Mouse (Mus musculus) heart, embryonic 10.5 days (tissue): Measurements from ENCODE around the gene Rab4b. TPM values are rescaled to one million over a fixed set of nuclear protein-coding genes. Genes with fewer than 3 reads are reported as not detected.

Experiments used
- DNase-seq: peaks from one replicate; pipeline ENCODE4 v3.0.0-alpha.2; 2017; ENCODE audit warnings: low spot score
- H3K27ac ChIP-seq: fragments of 300-500 bp; sonication (generic); 2 replicates; pipeline ENCODE4 v1.5.1; 2016; ENCODE audit warnings: mild to moderate bottlenecking
- H3K27me3 ChIP-seq: fragments of 300-500 bp; sonication (generic); 2 replicates; pipeline ENCODE4 v1.6.1; 2016; ENCODE audit warnings: mild to moderate bottlenecking; ENCODE audit not compliant: poor library complexity, insufficient read depth, severe bottlenecking
- H3K36me3 ChIP-seq: fragments of 300-500 bp; sonication (generic); 2 replicates; pipeline ENCODE4 v1.6.1; 2016; ENCODE audit warnings: mild to moderate bottlenecking, moderate library complexity
- H3K4me1 ChIP-seq: fragments of 300-500 bp; sonication (generic); 2 replicates; pipeline ENCODE4 v1.6.1; 2016; ENCODE audit warnings: mild to moderate bottlenecking
- H3K4me3 ChIP-seq: fragments of 300-500 bp; sonication (generic); 2 replicates; pipeline ENCODE4 v1.5.1; 2016; ENCODE audit warnings: mild to moderate bottlenecking, moderate library complexity
- H3K9me3 ChIP-seq: fragments of 300-500 bp; sonication (generic); 2 replicates; pipeline ENCODE4 v1.6.1; 2016; ENCODE audit warnings: mild to moderate bottlenecking, moderate library complexity
- WGBS: fragments of 180-500 bp; shearing (Covaris S2); methylation state at CpG from one replicate; pipeline ENCODE4 v1.1.7; 2016; 5-methylcytosine and 5-hydroxymethylcytosine counted together
- polyA plus RNA-seq: library from polyadenylated mRNA; unstranded; fragments of >200 nt; fragmentation: Nextera tagmentation; extraction: Ambion mirVana; gene quantifications from 2 replicates; pipeline ENCODE4 v1.2.1, GENCODE M21; 2016

Gene Rab4b
- 59.4 and 63.2 TPM in 2 replicates for polyA plus RNA-seq

DNA sequence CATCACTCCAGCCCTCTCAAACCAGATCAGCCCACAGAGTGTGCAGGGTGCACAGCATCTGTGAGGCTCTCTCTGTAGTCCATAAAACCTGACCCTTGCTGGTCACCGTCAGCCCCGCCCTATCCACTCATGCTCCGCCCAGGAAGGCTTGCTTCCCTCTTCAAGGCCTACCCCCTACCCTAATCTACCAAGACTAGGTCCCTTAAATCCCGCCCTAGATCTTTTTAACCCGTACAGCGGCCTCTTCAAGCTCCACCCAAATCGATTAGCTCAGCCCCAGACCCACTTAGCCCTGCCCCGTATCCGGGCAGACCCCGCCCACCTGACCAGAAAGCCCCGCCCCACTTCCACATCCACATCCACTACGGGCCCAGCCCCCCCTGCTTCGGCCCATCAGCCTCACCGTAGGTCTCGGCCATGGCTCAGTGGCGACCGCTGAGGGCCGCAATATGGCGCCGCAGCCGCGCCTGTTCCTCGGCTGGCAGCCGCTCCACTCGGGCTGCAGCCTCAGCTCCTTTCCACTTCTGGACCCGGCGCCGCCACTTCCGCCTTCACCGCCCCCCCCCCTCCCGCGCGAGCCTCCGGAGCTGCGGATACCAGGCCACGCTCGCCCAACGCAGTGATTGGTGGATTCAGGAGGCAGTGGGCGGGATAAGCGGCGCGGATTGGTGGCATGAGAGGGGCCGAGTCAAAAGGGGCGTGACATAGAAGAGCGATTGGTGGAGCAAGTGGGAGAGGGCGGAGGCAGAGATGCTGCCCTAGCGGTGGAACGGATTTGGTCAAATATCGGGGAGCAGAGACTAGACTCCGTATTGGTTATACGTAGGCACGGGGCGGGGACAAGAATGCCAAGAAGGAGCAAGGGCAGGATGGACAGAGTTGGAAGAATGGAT is at the start of gene Rab4b:
Gene Rab4b (minus strand): TSS at position 573 of the 893 bp plus-strand sequence.
- under 1% methylated on average over 53 of the region's 53 CpGs for WGBS

GRCm38 (mm10) chr7:27228281-27228821 is 49.7 kb upstream of the Rab4b start, which contains the start of gene Itpkc:
TSS of gene Itpkc (minus strand) at chr7:27228661.
- peak within 1 kb of the TSS; percentile 93 for H3K27ac ChIP-seq
- peak; percentile 98 for DNase-seq
- H3K27me3 ChIP-seq, result no peaks in the 10 kb centered on the region
- H3K36me3 ChIP-seq, result no peaks in the 10 kb centered on the region
- WGBS, result under 1% methylated on average over 49 of the region's 49 CpGs
- H3K4me3 ChIP-seq, result peak within 1 kb of the TSS; percentile 89
- H3K4me1 ChIP-seq, result peaks cover 48% of the 10 kb centered on the region
- H3K9me3 ChIP-seq, result no peaks in the 10 kb centered on the region

More for the DNA sequence above, at the start of gene Rab4b:
- DNase-seq, result peak; percentile 100
- Histone ChIP-seq H3K27me3 (no peaks in the 10 kb centered on the region), H3K36me3 (peaks cover 26% of the 10 kb centered on the region), H3K27ac (peak within 1 kb of the TSS; percentile 92), H3K4me3 (peak within 1 kb of the TSS; percentile 76), H3K9me3 (no peaks in the 10 kb centered on the region), H3K4me1 (peaks cover 3% of the 10 kb centered on the region; the same call in 1 of the 2 replicates)

DNA sequence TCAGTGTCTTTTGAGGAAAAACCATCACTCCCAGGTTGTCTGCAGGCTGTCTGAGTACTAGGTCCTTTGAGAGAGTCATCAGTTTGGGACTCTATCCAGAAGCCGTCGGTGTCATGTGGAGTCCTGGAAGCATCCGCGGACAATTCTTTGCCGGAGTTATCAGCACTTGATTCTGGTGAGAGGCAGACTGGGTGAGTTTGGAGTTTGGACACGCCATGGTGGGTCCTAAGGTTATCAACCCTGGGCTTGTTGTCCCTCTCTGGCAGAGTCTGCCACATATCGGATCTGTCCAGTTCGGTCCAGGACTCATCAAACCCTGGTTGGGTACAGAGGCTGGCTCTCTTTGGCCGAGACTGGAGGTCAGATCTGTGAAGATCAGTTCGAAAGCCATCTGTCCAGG is 49.0 kb upstream of the Rab4b start:
- Histone ChIP-seq H3K27ac (peak overlapping the region; percentile 93), H3K4me3 (peak overlapping the region; percentile 89), H3K9me3 (no peaks in the 10 kb centered on the region), H3K36me3 (0 out of 2 replicates have a peak, but pooled peaks cover 5% of the 10 kb centered on the region), H3K27me3 (no peaks in the 10 kb centered on the region), H3K4me1 (peaks cover 46% of the 10 kb centered on the region)
- no peak for DNase-seq
- WGBS, result 2% methylated on average over 10 of the region's 10 CpGs

DNA sequence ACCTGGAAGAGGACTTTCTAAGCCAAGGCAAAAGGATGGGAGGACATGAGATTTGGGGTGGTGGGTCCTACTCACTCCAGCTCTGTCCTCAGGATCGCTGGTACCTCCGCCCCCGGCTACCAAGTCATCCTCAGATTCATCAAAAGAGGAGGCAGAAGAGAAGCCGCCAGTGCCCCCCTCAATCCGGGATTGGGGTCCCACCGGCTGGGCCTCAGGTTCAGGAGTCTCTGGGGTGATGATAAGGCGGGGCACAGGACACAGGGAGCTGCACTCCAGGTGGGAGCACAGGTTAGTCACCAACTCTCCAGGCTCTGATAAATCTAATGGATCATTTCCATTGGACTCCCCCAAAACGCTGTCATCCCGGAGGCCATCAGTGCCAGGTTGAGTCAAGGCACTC is 48.6 kb upstream of the Rab4b start:
- Histone ChIP-seq H3K27ac (no peak overlapping the region), H3K4me3 (peak overlapping the region; percentile 89), H3K27me3 (no peaks in the 10 kb centered on the region), H3K9me3 (no peaks in the 10 kb centered on the region), H3K4me1 (peaks cover 43% of the 10 kb centered on the region), H3K36me3 (0 out of 2 replicates have a peak, but pooled peaks cover 5% of the 10 kb centered on the region)
- no peak for DNase-seq
- 31% methylated on average over 9 of the region's 9 CpGs for WGBS

- Histone ChIP-seq H3K4me1 (peaks cover 43% of the 10 kb centered on the region), H3K36me3 (peaks cover 7% of the 10 kb centered on the region; the same call in 1 of the 2 replicates), H3K4me3 (0 out of 2 replicates have a peak overlapping the region, but pooled peaks have one; percentile 5), H3K27me3 (no peaks in the 10 kb centered on the region), H3K27ac (no peak overlapping the region), H3K9me3 (no peaks in the 10 kb centered on the region)
- DNase-seq, result no peak
- 83% methylated on average over 11 of the region's 11 CpGs for WGBS
Observed at GRCm38 (mm10) chr7:27224877-27225575, 46.3 kb upstream of the Rab4b start.

DNA sequence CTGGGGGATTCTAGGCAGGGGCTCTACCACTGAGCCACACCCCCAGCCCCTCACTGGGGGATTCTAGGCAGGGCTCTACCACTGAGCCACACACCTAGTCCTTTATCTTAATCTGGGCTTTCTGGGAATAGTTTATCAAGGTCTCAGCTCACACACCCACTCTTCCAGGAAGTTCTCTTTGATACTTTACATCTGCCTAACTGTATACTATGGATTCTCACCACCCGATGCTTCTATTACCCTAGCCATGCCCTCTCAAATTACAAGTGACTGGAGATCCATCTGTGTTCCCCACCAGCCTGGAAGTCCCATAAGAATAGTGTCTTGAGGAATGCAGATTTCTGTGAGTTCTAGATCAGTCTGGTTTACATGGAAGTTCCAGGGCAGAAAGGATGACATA is 43.8 kb upstream of the Rab4b start:
- Histone ChIP-seq H3K36me3 (peaks cover 26% of the 10 kb centered on the region), H3K9me3 (no peaks in the 10 kb centered on the region), H3K4me3 (no peak overlapping the region), H3K27ac (no peak overlapping the region), H3K4me1 (peaks cover 34% of the 10 kb centered on the region), H3K27me3 (no peaks in the 10 kb centered on the region)
- 69% methylated on average over 1 of the region's 1 CpGs for WGBS
- no peak for DNase-seq

DNA sequence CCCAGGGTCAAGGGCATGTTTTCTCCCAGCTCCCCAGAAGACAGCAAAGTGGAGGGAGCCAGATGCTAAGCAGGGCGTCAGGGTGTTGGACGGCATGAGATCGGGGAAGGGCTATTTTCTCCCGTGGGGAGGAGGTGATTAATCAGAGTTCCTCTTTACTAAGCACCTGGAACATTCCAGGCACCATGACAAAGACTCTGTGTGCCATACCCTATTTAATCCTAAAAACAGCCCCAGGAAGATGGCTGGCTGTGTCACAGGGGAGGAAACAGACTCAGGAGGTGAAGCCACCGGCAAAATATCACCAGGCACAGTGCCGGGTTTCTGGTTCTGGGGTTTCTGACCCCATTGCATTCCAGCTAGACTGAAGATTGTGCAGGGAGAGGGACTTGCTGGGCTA is 43.2 kb upstream of the Rab4b start:
- Histone ChIP-seq H3K36me3 (peaks cover 31% of the 10 kb centered on the region), H3K4me3 (no peak overlapping the region), H3K9me3 (no peaks in the 10 kb centered on the region), H3K27ac (no peak overlapping the region), H3K27me3 (no peaks in the 10 kb centered on the region), H3K4me1 (peaks cover 28% of the 10 kb centered on the region)
- no peak for DNase-seq
- WGBS, result 78% methylated on average over 6 of the region's 6 CpGs

DNA sequence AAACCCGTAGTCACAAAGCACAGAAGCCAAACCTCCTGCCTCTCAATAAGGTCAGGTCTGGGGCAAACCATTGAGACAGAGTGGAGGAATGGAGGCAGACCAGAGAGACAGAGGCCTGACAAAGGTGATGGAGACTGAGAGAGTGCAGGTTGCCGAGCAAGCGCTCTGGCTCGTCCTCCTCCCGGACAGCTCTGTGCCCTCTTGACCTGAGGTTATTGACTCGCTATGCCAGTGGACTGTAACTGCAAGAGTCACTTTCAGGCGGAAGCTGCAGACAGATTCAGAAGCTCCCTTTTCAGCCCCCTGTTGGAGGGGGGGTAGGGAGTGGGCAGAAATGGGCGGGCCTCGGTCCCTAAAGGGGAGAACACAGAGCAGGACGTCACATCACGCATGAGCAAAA is 41.2 kb upstream of the Rab4b start:
- peaks cover 8% of the 10 kb centered on the region for H3K4me1 ChIP-seq
- no peak overlapping the region for H3K4me3 ChIP-seq
- WGBS, result 78% methylated on average over 11 of the region's 11 CpGs
- DNase-seq, result no peak
- H3K36me3 ChIP-seq, result peaks cover 35% of the 10 kb centered on the region
- no peaks in the 10 kb centered on the region for H3K27me3 ChIP-seq
- H3K9me3 ChIP-seq, result no peaks in the 10 kb centered on the region
- H3K27ac ChIP-seq, result no peak overlapping the region

DNA sequence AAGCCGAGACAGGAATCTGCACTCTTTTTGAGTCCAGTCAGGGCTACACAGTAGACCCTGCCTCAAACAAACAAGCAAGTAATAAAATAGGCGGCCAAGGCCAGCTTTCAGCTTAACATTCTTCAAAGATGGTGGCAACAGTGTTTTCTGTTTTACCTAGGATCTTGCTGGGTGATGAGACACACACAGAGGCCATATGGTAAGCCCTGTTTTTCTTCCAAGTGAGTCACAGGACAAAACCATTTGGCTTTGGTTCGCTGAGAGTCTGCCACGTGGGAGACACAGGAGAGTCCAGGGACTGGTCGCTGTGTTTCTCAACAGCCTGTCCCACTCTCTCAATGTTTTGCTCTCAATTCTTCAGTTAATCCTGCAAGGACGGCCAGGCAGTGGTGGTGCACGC is 39.9 kb upstream of the Rab4b start:
- H3K36me3 ChIP-seq, result peaks cover 44% of the 10 kb centered on the region
- no peaks in the 10 kb centered on the region for H3K27me3 ChIP-seq
- H3K27ac ChIP-seq, result no peak overlapping the region
- WGBS, result 82% methylated on average over 7 of the region's 7 CpGs
- no peak for DNase-seq
- no peaks in the 10 kb centered on the region for H3K4me1 ChIP-seq
- no peaks in the 10 kb centered on the region for H3K9me3 ChIP-seq
- H3K4me3 ChIP-seq, result no peak overlapping the region

GRCm38 (mm10) chr7:27212626-27213025 is 33.9 kb upstream of the Rab4b start:
- Histone ChIP-seq H3K27ac (no peak overlapping the region), H3K4me3 (no peak overlapping the region), H3K4me1 (no peaks in the 10 kb centered on the region), H3K27me3 (no peaks in the 10 kb centered on the region), H3K36me3 (peaks cover 67% of the 10 kb centered on the region), H3K9me3 (no peaks in the 10 kb centered on the region)
- 73% methylated on average over 2 of the region's 2 CpGs for WGBS
- DNase-seq, result no peak

DNA sequence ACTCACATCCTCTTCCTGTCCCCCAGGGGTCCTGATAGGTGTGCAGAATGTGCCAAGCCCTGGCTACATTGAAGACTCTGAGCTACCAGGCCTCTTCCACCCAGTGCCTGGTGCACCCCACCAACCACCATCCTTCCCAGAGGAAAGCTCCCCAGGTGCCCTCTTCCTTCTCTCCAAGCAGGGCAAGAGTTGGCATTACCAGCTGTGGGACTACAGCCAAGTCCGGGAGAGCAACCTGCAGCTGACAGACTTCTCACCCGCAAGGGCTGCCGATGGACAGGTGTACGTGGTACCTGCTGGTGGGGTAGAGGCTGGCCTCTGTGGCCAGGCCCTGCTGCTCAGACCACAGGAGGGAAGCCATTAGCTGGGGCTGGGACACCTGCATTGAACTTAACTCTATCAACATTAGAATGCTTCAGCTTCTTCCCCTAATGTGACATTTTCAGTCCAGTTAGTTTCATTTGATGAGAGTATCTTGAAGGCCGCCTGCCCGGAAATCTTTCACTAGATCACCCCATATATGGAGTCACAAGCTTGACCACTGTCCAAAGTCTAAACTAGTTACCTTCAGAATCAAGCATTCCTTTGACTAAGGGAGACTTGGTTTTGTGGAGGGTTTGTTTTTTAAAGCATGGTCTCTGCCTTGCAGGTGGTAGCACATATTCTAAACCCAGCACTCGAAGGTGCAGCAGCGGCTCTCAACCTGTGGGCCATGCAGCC is 25.2 kb upstream of the Rab4b start:
- Histone ChIP-seq H3K4me3 (no peak overlapping the region), H3K27me3 (no peaks in the 10 kb centered on the region), H3K36me3 (peaks cover 57% of the 10 kb centered on the region), H3K9me3 (no peaks in the 10 kb centered on the region), H3K4me1 (no peaks in the 10 kb centered on the region), H3K27ac (no peak overlapping the region)
- no peak for DNase-seq
- WGBS, result 88% methylated on average over 8 of the region's 8 CpGs

DNA sequence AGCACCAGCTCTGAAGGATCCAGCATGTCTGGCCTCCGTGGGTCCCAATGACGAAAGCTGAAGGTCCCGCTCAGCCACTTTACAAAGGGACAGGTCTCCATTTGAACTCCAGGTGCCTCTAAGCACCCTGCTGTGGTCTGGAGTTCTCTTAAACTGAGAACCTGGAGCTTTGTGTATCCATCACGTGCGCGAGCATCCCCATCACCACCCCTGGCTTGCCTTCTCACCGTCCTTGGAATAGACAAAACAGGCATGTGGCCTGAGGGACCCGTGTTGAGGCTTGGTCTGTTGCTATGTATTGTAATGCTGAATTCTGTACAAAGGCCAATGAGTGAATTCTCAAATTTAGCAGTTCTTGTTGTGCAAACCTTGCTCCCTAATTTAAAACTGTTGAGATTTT is 20.1 kb upstream of the Rab4b start:
- H3K27me3 ChIP-seq, result no peaks in the 10 kb centered on the region
- WGBS, result 90% methylated on average over 8 of the region's 8 CpGs
- no peaks in the 10 kb centered on the region for H3K9me3 ChIP-seq
- no peak overlapping the region for H3K27ac ChIP-seq
- no peak overlapping the region for H3K4me3 ChIP-seq
- DNase-seq, result no peak
- peaks cover 44% of the 10 kb centered on the region for H3K36me3 ChIP-seq
- peaks cover 14% of the 10 kb centered on the region; the same call in 1 of the 2 replicates for H3K4me1 ChIP-seq
